Mouse (Mus musculus): ENCODE measurements around the gene Ephb3.

- TF ChIP-seq POLR2A (IDR thresholded peaks at IDR 0.05; ENCODE audit: extremely low read depth, insufficient read depth, low read length) (no peak), CTCF (IDR thresholded peaks at IDR 0.05; ENCODE audit: extremely low read depth, insufficient read depth, low read length) (no peak)
Observed at GRCm38 (mm10) chr16:21246391-21247036, 42.0 kb downstream of the Ephb3 start.
